ENCODE assay signal across 13 mouse cellular contexts in genomic region chr17:85393091-85393890, GRCm38 (mm10).
DNase-seq lines count a peak whose midpoint lies in the region; ATAC-seq and TF ChIP-seq lines count a peak whose summit lies in the region.
"Had no signal": no experiment of that assay in that cellular context is flagged by ENCODE, and none has a peak within 500 bp of the region (broad histone marks: within the 10 kb centered on the region; RNA-seq: fewer than 3 reads in every experiment).

No protein-coding gene starts in this region.

- intact Hi-C loops in left cerebral cortex, postnatal 25 days (cut with DNase I), result no loop called here

- DNase-seq in embryonic facial prominence, embryonic 11.5 days (ENCODE audit: low spot score), result peak; percentile 18
- DNase-seq in embryonic facial prominence, embryonic 10.5 days (ENCODE audit: low spot score), result no peak
- DNase-seq in forebrain, embryonic 14.5 days (ENCODE audit: low spot score), result peak; percentile 62
- no peak for DNase-seq in hindbrain, postnatal 0 days (ENCODE audit: low spot score)
- DNase-seq in left cerebral cortex, postnatal 25 days (ENCODE audit: low spot score in 2 of 2), result no peak
- no peak for DNase-seq in cerebellum, postnatal 36 days
- no peak for DNase-seq in urinary bladder, postnatal 4 days (ENCODE audit: low spot score in 2 of 2)
- DNase-seq: cerebellum, adult 8-10 months; kidney, postnatal 4 days had no signal

- WGBS in embryonic facial prominence, embryonic 11.5 days, result 68% methylated on average over 16 of the region's 16 CpGs
- WGBS in embryonic facial prominence, embryonic 10.5 days, result 60% methylated on average over 16 of the region's 16 CpGs
- WGBS in forebrain, embryonic 14.5 days, result 4% methylated on average over 16 of the region's 16 CpGs
- 26% methylated on average over 16 of the region's 16 CpGs for WGBS in hindbrain, postnatal 0 days
- 35% methylated on average over 16 of the region's 16 CpGs for WGBS in neural tube, embryonic 13.5 days

- no peaks in the 10 kb centered on the region for H3K36me3 ChIP-seq in embryonic facial prominence, embryonic 11.5 days (replicated peaks; ENCODE audit: control insufficient read depth, insufficient read depth, low read depth, low read length)
- H3K36me3 ChIP-seq in embryonic facial prominence, embryonic 10.5 days (replicated peaks), result no peaks in the 10 kb centered on the region
- no peaks in the 10 kb centered on the region for H3K36me3 ChIP-seq in forebrain, embryonic 14.5 days (ENCODE audit: control insufficient read depth, insufficient read depth, low read length)
- no peaks in the 10 kb centered on the region for H3K36me3 ChIP-seq in hindbrain, postnatal 0 days (ENCODE audit: insufficient read depth, low read length)
- H3K36me3 ChIP-seq in neural tube, embryonic 13.5 days, result no peaks in the 10 kb centered on the region
- H3K36me3 ChIP-seq: embryonic facial prominence, embryonic 13.5 days had no signal

- no peak overlapping the region for H3K4me2 ChIP-seq in embryonic facial prominence, embryonic 11.5 days (ENCODE audit: low read depth, low read length)
- H3K4me2 ChIP-seq in forebrain, embryonic 14.5 days (ENCODE audit: low read length), result peak overlapping the region; percentile 42
- H3K4me2 ChIP-seq in hindbrain, postnatal 0 days (ENCODE audit: low read depth, low read length), result peak overlapping the region; percentile 39; the same call in 1 of the 2 replicates
- H3K4me2 ChIP-seq in neural tube, embryonic 13.5 days, result no peak overlapping the region
- H3K4me2 ChIP-seq: embryonic facial prominence, embryonic 13.5 days; liver, embryonic 11.5 days had no signal

- no peaks in the 10 kb centered on the region for H3K9me3 ChIP-seq in embryonic facial prominence, embryonic 11.5 days (replicated peaks; ENCODE audit: control insufficient read depth, low read length)
- H3K9me3 ChIP-seq in embryonic facial prominence, embryonic 10.5 days, result no peaks in the 10 kb centered on the region
- H3K9me3 ChIP-seq in forebrain, embryonic 14.5 days (replicated peaks; ENCODE audit: control insufficient read depth, low read length), result no peaks in the 10 kb centered on the region
- H3K9me3 ChIP-seq in hindbrain, postnatal 0 days (ENCODE audit: low read length), result no peaks in the 10 kb centered on the region
- no peaks in the 10 kb centered on the region for H3K9me3 ChIP-seq in neural tube, embryonic 13.5 days
- H3K9me3 ChIP-seq: embryonic facial prominence, embryonic 13.5 days had no signal

- H3K4me1 ChIP-seq in embryonic facial prominence, embryonic 11.5 days (ENCODE audit: control insufficient read depth, insufficient read depth, low read length), result no peaks in the 10 kb centered on the region
- H3K4me1 ChIP-seq in embryonic facial prominence, embryonic 10.5 days, result peaks cover 37% of the 10 kb centered on the region
- H3K4me1 ChIP-seq in forebrain, embryonic 14.5 days (ENCODE audit: control insufficient read depth, insufficient read depth, low read length), result peaks cover 30% of the 10 kb centered on the region
- H3K4me1 ChIP-seq in hindbrain, postnatal 0 days (ENCODE audit: insufficient read depth, low read length), result no peaks in the 10 kb centered on the region
- H3K4me1 ChIP-seq in neural tube, embryonic 13.5 days (replicated peaks), result peaks cover 41% of the 10 kb centered on the region

- ATAC-seq in embryonic facial prominence, embryonic 11.5 days (replicated peaks; ENCODE audit: insufficient number of reproducible peaks, low FRiP score, low TSS enrichment, low read depth), result 0 out of 2 replicates have a peak, but pooled peaks have one; percentile 48
- peak; percentile 33 for ATAC-seq in forebrain, embryonic 14.5 days
- no peak for ATAC-seq in hindbrain, postnatal 0 days
- ATAC-seq in neural tube, embryonic 13.5 days (ENCODE audit: low read depth), result no peak
- ATAC-seq: intestine, embryonic 16.5 days had no signal

- no peak overlapping the region for H3K9ac ChIP-seq in embryonic facial prominence, embryonic 11.5 days (replicated peaks; ENCODE audit: low read length)
- H3K9ac ChIP-seq in forebrain, embryonic 14.5 days (ENCODE audit: low read length), result no peak overlapping the region
- no peak overlapping the region for H3K9ac ChIP-seq in hindbrain, postnatal 0 days (replicated peaks; ENCODE audit: low read length)
- no peak overlapping the region for H3K9ac ChIP-seq in neural tube, embryonic 13.5 days
- H3K9ac ChIP-seq: embryonic facial prominence, embryonic 13.5 days had no signal

- no peak overlapping the region for H3K27ac ChIP-seq in embryonic facial prominence, embryonic 11.5 days (replicated peaks; ENCODE audit: low read depth, low read length)
- H3K27ac ChIP-seq in embryonic facial prominence, embryonic 10.5 days (replicated peaks), result no peak overlapping the region
- H3K27ac ChIP-seq in forebrain, embryonic 14.5 days (ENCODE audit: low read depth, low read length), result peak overlapping the region; percentile 66
- no peak overlapping the region for H3K27ac ChIP-seq in hindbrain, postnatal 0 days
- peak overlapping the region; percentile 66 for H3K27ac ChIP-seq in neural tube, embryonic 13.5 days (replicated peaks)
- H3K27ac ChIP-seq: embryonic facial prominence, embryonic 13.5 days had no signal

- no peak overlapping the region for H3K4me3 ChIP-seq in embryonic facial prominence, embryonic 11.5 days (ENCODE audit: low read depth, low read length)
- H3K4me3 ChIP-seq in embryonic facial prominence, embryonic 10.5 days, result no peak overlapping the region
- H3K4me3 ChIP-seq in forebrain, embryonic 14.5 days (ENCODE audit: low read depth, low read length), result no peak overlapping the region
- H3K4me3 ChIP-seq in hindbrain, postnatal 0 days (ENCODE audit: low read length), result no peak overlapping the region
- H3K4me3 ChIP-seq in neural tube, embryonic 13.5 days, result no peak overlapping the region
- H3K4me3 ChIP-seq: embryonic facial prominence, embryonic 13.5 days had no signal

- no peak for TF ChIP-seq CTCF in hindbrain, postnatal 0 days (IDR thresholded peaks at IDR 0.05; ENCODE audit: low read depth)

- H3K27me3 ChIP-seq in embryonic facial prominence, embryonic 11.5 days (ENCODE audit: control insufficient read depth, insufficient read depth, low read length), result no peaks in the 10 kb centered on the region
- no peaks in the 10 kb centered on the region for H3K27me3 ChIP-seq in embryonic facial prominence, embryonic 10.5 days (replicated peaks; ENCODE audit: low read depth, poor library complexity, severe bottlenecking)
- no peaks in the 10 kb centered on the region for H3K27me3 ChIP-seq in forebrain, embryonic 14.5 days (replicated peaks; ENCODE audit: control insufficient read depth, insufficient read depth, low read length)
- no peaks in the 10 kb centered on the region for H3K27me3 ChIP-seq in hindbrain, postnatal 0 days (ENCODE audit: insufficient read depth, low read length)
- H3K27me3 ChIP-seq in neural tube, embryonic 13.5 days, result no peaks in the 10 kb centered on the region
- H3K27me3 ChIP-seq: embryonic facial prominence, embryonic 13.5 days had no signal

Comparison
In these comparisons a context has a peak if more than half of its experiments do, and no peak if none do; other contexts are left out.
1. DNase-seq: peak in embryonic facial prominence, embryonic 11.5 days (single experiment) and forebrain, embryonic 14.5 days (single experiment); none in embryonic facial prominence, embryonic 10.5 days (single experiment), hindbrain, postnatal 0 days (single experiment), left cerebral cortex, postnatal 25 days (0 of 2), cerebellum, postnatal 36 days (0 of 2) and urinary bladder, postnatal 4 days (0 of 2).
2. ATAC-seq: peak in embryonic facial prominence, embryonic 11.5 days (single experiment) and forebrain, embryonic 14.5 days (single experiment); none in hindbrain, postnatal 0 days (single experiment) and neural tube, embryonic 13.5 days (single experiment).
3. H3K27ac ChIP-seq: peak in forebrain, embryonic 14.5 days (single experiment) and neural tube, embryonic 13.5 days (single experiment); none in embryonic facial prominence, embryonic 11.5 days (single experiment), embryonic facial prominence, embryonic 10.5 days (single experiment) and hindbrain, postnatal 0 days (single experiment).
4. H3K4me2 ChIP-seq: peak in forebrain, embryonic 14.5 days (single experiment) and hindbrain, postnatal 0 days (single experiment); none in embryonic facial prominence, embryonic 11.5 days (single experiment) and neural tube, embryonic 13.5 days (single experiment).